Mouse (Mus musculus): ENCODE data around the gene Ak5. TPM values are rescaled to one million over a fixed set of nuclear protein-coding genes. Genes with fewer than 3 reads are reported as not detected.

The Ak5 gene
- polyA plus RNA-seq, 1 experiment from 2014 or later: 2.4 TPM

DNA sequence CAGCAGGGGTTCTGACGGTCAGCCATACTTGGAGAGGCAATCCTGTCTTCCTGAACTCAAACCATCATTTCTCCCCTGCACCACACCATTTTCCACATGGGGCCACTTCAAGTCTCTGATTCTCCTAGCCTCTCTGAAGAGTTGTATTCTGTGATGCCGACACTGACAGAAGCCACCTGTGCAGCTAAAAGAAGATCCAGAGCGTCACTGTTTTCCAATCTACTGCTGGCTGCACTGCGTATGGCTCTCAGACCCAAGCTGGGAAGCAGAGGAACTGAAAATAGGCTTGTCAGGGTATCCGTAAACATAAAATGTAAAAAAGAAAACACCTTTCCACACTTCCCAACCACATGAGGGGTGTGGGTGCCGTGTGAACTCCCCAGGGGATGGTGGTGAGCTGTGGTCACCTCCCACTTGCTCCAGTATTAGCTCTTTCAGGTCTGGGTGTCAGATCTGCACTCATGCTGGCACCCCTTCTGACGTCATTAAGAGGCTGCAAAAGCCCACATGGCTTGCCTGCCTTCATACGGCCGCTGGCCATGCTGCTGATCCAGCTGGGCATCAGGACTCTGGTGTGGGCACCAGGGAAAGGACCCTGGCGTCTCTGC is 88.1 kb downstream of the Ak5 start:
- 81% methylated on average over 10 of the region's 10 CpGs for WGBS
- no peaks in the 10 kb centered on the region for H3K9me3 ChIP-seq
- no peak overlapping the region for H3K27ac ChIP-seq
- H3K4me2 ChIP-seq (replicated peaks): no peak overlapping the region
- no peaks in the 10 kb centered on the region for H3K27me3 ChIP-seq (replicated peaks)
- H3K9ac ChIP-seq: no peak overlapping the region
- no peaks in the 10 kb centered on the region for H3K36me3 ChIP-seq
- H3K4me3 ChIP-seq: no peak overlapping the region
- ATAC-seq (ENCODE audit: low FRiP score, low read depth): no peak
- H3K4me1 ChIP-seq: no peaks in the 10 kb centered on the region

DNA sequence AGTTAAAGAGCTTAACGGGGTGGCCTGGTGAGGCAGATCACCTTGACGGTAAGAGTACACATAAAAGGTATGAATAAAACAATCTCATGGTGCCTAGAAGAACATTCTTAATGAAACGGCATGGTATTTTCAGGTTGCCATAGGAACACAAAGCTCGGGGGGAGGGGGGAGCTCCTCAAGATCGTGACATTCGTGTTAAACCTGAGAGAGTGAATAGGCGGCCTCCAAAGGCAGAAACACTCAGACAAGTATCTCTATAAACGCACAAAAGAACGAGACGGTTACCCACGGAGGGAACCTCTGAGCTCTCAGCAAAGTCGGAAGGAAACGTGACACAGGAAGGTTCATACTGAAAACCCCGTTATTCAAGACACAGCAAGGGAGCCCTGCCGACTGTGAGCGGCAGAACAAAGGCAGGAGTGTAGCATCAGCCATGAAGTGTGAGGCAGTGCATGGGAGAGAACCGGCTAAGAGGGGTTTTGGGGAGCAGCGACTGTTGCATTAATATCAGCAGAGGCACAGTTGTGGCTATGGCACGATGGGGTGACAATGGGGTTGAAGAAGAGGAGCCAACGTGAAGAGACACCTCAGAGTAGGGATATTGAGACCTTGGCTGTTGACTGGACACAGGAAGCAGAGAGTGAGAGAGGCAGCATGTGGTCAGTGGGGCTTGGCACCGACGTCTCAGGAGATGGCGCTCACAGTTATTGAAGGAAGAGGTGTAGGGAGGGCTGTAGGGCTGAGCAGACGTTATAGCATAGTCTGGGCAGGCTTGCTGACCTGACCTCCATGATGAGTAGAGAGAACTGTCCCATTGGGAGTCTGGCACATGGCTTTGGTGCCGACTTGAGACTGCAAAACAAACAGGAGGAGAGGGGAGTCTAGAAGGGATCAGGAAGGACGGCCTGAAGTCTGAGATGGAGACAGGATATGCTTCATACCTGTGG is 89.6 kb downstream of the Ak5 start:
- no peak overlapping the region for H3K4me2 ChIP-seq (replicated peaks)
- no peaks in the 10 kb centered on the region for H3K27me3 ChIP-seq (replicated peaks)
- H3K36me3 ChIP-seq: no peaks in the 10 kb centered on the region
- no peaks in the 10 kb centered on the region for H3K9me3 ChIP-seq
- no peak for ATAC-seq (ENCODE audit: low FRiP score, low read depth)
- no peaks in the 10 kb centered on the region for H3K4me1 ChIP-seq
- no peak overlapping the region for H3K9ac ChIP-seq
- H3K27ac ChIP-seq: no peak overlapping the region
- WGBS: 73% methylated on average over 26 of the region's 26 CpGs
- no peak overlapping the region for H3K4me3 ChIP-seq

DNA sequence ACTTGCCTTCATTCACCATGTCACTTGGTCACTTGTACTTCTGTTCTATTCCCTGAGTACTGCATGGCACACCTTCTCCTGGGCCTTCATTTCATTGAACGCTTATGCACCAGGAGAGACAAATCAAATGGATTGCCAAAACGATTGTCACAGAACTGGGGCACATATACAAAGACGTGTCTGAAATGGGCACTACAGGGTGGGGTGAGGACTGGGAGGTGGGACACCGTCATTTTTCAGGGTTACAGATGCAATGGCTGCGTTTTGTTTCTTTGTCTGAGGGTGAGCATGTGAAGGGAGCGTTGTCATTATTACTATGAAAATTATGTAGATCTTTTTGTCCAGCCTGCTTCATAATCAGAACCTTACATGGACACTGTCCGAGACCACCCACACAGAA is 90.4 kb downstream of the Ak5 start:
- Histone ChIP-seq H3K9me3 (no peaks in the 10 kb centered on the region), H3K4me1 (no peaks in the 10 kb centered on the region), H3K36me3 (no peaks in the 10 kb centered on the region), H3K4me2 (replicated peaks) (no peak overlapping the region), H3K4me3 (no peak overlapping the region), H3K27me3 (replicated peaks) (no peaks in the 10 kb centered on the region), H3K9ac (no peak overlapping the region), H3K27ac (no peak overlapping the region)
- 90% methylated on average over 7 of the region's 7 CpGs for WGBS
- ATAC-seq (ENCODE audit: low FRiP score, low read depth): no peak

DNA sequence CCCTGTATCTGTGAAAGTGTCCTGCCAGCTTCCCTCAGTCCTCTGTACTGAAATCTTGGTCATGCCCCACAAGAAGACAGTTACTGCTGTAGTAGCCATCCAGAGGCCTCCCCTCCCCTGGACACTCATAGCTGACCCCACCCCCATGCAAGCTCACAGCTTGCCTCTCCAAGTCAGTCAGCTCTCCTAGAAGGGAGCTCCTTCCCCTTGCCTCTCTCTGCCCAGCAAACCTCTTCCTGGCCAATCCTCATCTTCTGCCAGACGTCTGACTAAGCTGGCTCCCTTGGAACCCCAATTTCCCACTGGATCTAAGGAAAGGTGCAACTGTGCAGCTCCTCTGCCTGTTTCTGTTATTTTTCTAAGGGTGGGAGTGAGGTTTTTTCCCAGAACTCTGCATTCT is 90.9 kb downstream of the Ak5 start:
- H3K9ac ChIP-seq: no peak overlapping the region
- H3K4me1 ChIP-seq: no peaks in the 10 kb centered on the region
- 68% methylated on average over 1 of the region's 1 CpGs for WGBS
- H3K9me3 ChIP-seq: no peaks in the 10 kb centered on the region
- no peaks in the 10 kb centered on the region for H3K27me3 ChIP-seq (replicated peaks)
- H3K36me3 ChIP-seq: no peaks in the 10 kb centered on the region
- H3K27ac ChIP-seq: no peak overlapping the region
- H3K4me3 ChIP-seq: no peak overlapping the region
- no peak for ATAC-seq (ENCODE audit: low FRiP score, low read depth)
- H3K4me2 ChIP-seq (replicated peaks): no peak overlapping the region

DNA sequence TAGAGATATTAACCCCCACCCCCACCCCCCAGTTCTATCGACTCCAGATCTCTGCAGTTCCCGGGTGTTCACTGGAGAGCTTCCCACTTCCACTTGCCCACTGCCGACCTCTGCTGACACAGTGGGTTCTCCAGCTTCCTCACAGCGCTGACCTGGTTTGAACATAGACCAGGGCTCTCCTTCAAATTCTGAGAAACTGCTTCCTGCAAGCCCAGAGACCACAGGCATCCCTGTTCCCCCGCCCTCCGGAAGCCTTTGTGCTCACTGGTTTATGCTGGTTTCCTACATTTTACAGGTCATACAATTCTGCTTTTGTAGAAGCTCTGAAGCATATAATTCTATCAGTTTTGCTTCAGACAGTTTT is 98.9 kb downstream of the Ak5 start:
- 75% methylated on average over 6 of the region's 6 CpGs for WGBS
- Histone ChIP-seq H3K27me3 (replicated peaks) (no peaks in the 10 kb centered on the region), H3K4me2 (replicated peaks) (no peak overlapping the region), H3K9me3 (no peaks in the 10 kb centered on the region), H3K27ac (no peak overlapping the region), H3K4me3 (no peak overlapping the region), H3K36me3 (no peaks in the 10 kb centered on the region), H3K4me1 (no peaks in the 10 kb centered on the region), H3K9ac (no peak overlapping the region)
- no peak for ATAC-seq (ENCODE audit: low FRiP score, low read depth)

DNA sequence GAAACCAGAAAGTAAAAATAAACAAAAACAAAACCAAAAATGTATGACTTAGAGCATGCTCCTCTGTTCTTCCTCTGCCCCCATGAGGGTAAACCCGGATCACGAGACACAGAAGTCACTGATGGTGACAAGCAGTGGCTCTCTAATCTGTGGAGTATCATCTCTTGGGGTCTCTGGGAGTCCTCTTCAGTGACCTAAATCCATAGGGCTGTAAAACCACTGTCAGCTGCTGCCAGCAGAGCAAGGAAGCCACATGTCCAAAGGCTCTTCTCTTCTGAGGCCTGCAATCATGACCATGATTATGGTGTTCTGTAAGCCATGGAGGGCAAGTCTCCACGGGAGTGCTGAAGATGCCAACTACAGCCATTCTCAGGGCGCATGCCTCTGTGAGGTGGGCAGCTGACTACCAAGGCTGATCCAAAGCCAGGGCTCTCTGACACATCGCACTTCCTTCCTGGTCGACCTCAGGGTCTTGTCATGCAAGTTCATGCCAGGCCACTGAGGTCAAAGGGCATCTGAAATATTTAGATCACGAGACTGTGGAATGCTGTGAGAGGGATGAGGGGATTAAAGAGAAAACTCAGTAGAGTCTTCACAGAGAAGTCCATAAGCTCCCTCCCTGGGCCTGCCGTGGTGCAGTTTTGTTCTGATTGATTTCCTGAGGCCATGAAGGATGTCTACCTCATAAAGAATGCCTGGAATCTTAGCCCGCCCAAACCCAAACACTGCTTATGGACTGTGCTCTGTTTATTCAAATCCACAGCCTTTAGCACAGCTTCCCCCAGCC is 99.5 kb downstream of the Ak5 start:
- Histone ChIP-seq H3K27ac (no peak overlapping the region), H3K9me3 (no peaks in the 10 kb centered on the region), H3K4me2 (replicated peaks) (no peak overlapping the region), H3K9ac (no peak overlapping the region), H3K4me1 (no peaks in the 10 kb centered on the region), H3K4me3 (no peak overlapping the region), H3K27me3 (replicated peaks) (no peaks in the 10 kb centered on the region), H3K36me3 (no peaks in the 10 kb centered on the region)
- WGBS: 87% methylated on average over 9 of the region's 9 CpGs
- ATAC-seq (ENCODE audit: low FRiP score, low read depth): no peak

DNA sequence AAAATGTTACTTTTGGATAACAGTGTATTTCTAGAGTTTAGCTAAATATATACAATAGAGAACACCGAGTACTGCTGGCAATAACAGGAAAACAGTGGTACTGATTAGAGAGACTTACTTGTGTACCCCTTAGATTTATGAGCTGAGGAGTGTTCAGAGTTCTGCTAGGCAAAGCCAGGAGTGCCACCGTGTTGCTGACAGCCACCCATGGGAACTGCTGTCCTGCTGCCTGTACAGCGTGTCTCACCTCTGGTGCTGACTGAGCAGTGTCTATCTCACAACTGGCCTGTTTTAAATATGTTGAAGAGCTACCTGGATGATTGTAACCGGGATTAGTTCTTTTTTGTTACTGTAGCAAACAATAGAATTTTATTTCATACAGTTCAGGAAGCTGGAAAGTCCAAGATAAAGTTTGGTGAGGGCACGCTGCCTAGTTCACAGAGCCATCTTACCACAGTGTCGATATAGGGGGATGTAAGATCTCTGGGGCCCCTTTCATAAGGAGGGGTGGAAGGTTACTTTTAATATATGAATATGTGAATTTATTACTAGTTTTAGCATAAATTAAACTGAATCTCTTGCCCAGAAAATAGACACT is 103.5 kb downstream of the Ak5 start:
- no peak for ATAC-seq (ENCODE audit: low FRiP score, low read depth)
- no peaks in the 10 kb centered on the region for H3K36me3 ChIP-seq
- no peaks in the 10 kb centered on the region for H3K9me3 ChIP-seq
- H3K27me3 ChIP-seq (replicated peaks): no peaks in the 10 kb centered on the region
- 78% methylated on average over 6 of the region's 6 CpGs for WGBS
- H3K9ac ChIP-seq: no peak overlapping the region
- H3K4me1 ChIP-seq: no peaks in the 10 kb centered on the region
- H3K4me3 ChIP-seq: no peak overlapping the region
- no peak overlapping the region for H3K27ac ChIP-seq
- no peak overlapping the region for H3K4me2 ChIP-seq (replicated peaks)

DNA sequence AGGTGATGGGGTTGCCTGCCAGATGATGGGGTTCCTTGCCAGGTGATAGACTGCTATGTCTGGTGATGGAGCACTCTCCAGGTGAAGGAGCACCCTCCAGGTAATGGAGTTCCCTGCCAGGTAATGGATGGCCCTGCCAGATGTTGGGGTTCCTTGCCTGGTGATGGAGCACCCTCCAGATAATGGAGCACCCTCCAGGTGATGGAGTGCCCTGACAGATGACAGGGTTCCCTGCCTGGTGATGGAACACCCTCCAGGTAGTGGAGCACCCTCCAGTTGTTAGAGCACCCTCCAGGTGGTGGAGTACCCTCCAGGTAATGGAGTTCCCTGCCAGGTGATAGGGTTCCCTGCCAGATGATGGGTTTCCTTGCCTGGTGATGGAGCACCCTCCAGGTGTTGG is 104.3 kb downstream of the Ak5 start:
- H3K9ac ChIP-seq: no peak overlapping the region
- H3K36me3 ChIP-seq: no peaks in the 10 kb centered on the region
- no peak for ATAC-seq (ENCODE audit: low FRiP score, low read depth)
- H3K27ac ChIP-seq: no peak overlapping the region
- no peaks in the 10 kb centered on the region for H3K4me1 ChIP-seq
- H3K4me2 ChIP-seq (replicated peaks): no peak overlapping the region
- H3K4me3 ChIP-seq: no peak overlapping the region
- H3K27me3 ChIP-seq (replicated peaks): no peaks in the 10 kb centered on the region
- no peaks in the 10 kb centered on the region for H3K9me3 ChIP-seq

DNA sequence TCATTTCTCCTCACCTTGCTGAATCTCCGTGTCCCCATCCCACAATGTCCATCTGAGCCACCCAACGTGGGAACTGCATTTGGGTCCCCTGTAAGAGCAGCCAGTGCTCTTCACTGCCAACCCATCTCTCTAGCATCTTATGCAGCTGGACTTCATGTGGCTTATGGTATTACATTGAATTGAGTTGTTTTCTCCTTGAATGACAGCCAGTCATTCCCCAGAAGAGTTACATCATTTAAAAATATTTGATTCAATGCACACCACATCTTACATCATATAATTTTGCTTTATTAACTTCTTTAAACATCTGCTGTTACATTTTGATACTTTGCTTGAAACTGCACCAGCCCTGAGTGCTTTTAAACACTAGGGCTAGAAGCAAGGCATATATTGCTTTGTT is 106.5 kb downstream of the Ak5 start:
- Histone ChIP-seq H3K4me3 (no peak overlapping the region), H3K9me3 (no peaks in the 10 kb centered on the region), H3K9ac (no peak overlapping the region), H3K4me2 (replicated peaks) (no peak overlapping the region), H3K27ac (no peak overlapping the region), H3K27me3 (replicated peaks) (no peaks in the 10 kb centered on the region), H3K4me1 (no peaks in the 10 kb centered on the region), H3K36me3 (no peaks in the 10 kb centered on the region)
- no peak for ATAC-seq (ENCODE audit: low FRiP score, low read depth)
- WGBS: 84% methylated on average over 2 of the region's 2 CpGs

DNA sequence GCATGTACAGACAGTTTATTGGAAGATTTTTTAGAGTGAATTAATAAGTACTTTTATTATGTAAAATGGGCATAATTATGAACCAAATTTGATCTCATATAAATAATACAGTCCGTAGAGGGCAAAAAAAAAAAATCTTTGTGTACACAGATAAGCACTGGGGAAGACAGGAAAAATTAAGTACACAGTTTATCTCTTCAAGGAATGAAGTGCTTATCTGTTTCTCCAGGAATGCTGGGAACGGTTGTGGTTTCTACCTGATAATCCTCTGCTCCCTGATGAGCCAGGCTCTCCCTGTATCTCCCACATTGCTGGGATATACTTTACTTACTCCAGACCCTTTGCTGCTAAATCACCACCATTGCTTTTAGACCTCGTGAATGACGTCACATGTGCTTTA is 108.9 kb downstream of the Ak5 start:
- no peak overlapping the region for H3K9ac ChIP-seq
- no peaks in the 10 kb centered on the region for H3K4me1 ChIP-seq
- H3K27ac ChIP-seq: no peak overlapping the region
- H3K9me3 ChIP-seq: no peaks in the 10 kb centered on the region
- WGBS: 78% methylated on average over 4 of the region's 4 CpGs
- no peaks in the 10 kb centered on the region for H3K36me3 ChIP-seq
- no peaks in the 10 kb centered on the region for H3K27me3 ChIP-seq (replicated peaks)
- H3K4me3 ChIP-seq: no peak overlapping the region
- ATAC-seq (ENCODE audit: low FRiP score, low read depth): no peak
- H3K4me2 ChIP-seq (replicated peaks): no peak overlapping the region

DNA sequence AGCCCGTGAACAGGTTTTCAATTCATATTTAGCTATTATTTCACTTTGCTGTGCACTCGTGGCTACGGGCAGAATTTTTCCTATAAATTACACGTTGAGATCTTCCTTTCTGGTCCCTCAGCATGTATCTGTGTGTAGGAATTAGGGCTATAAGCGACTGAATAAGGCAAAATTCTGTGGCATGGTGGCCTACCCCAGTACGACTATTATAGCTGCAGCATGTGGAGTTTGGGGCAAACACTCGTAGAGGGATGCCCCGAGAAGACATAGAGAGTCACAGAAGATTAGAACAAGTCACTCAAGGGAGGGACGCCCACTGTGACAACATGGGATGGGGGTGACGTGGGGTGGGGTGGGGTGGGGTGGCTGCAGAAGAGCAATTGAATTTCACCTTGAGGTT is 110.1 kb downstream of the Ak5 start:
- Histone ChIP-seq H3K27ac (no peak overlapping the region), H3K9me3 (no peaks in the 10 kb centered on the region), H3K4me3 (no peak overlapping the region), H3K9ac (no peak overlapping the region), H3K4me1 (no peaks in the 10 kb centered on the region), H3K4me2 (replicated peaks) (no peak overlapping the region), H3K36me3 (no peaks in the 10 kb centered on the region), H3K27me3 (replicated peaks) (no peaks in the 10 kb centered on the region)
- WGBS: 65% methylated on average over 10 of the region's 10 CpGs
- ATAC-seq (ENCODE audit: low FRiP score, low read depth): no peak

DNA sequence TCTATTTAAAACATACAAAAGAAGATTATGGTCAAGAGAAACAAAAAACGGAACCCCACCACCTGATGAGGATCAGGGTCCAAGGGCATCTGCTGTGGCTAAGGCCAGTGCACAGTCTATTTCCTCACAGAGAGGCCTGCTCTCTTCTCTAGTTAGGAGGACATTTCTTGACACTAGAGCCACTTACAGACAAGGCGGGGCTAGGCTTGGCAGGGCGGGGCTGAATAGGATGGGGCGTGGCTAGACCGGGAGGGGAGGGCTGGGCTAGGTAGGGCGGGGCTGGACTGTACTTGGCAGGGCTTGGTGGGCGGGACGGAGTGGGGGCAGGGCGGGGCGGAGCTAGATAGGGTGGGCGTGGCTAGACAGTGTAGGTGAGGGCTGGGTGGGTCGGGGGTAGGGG is 110.5 kb downstream of the Ak5 start:
- H3K9me3 ChIP-seq: no peaks in the 10 kb centered on the region
- H3K4me1 ChIP-seq: no peaks in the 10 kb centered on the region
- H3K27me3 ChIP-seq (replicated peaks): no peaks in the 10 kb centered on the region
- H3K4me3 ChIP-seq: no peak overlapping the region
- 21% methylated on average over 12 of the region's 12 CpGs for WGBS
- H3K27ac ChIP-seq: no peak overlapping the region
- no peak for ATAC-seq (ENCODE audit: low FRiP score, low read depth)
- no peak overlapping the region for H3K4me2 ChIP-seq (replicated peaks)
- H3K36me3 ChIP-seq: no peaks in the 10 kb centered on the region
- no peak overlapping the region for H3K9ac ChIP-seq
